10 mouse cellular contexts compared by ENCODE assay signal in genomic region chr14:31189348-31189747, GRCm38 (mm10). TPM values are rescaled to one million over a fixed set of nuclear protein-coding genes. Genes with fewer than 3 reads are reported as not detected.
DNase-seq lines count a peak whose midpoint lies in the region; ATAC-seq lines count a peak whose summit lies in the region.
"Had no signal": no experiment of that assay in that cellular context is flagged by ENCODE, and none has a peak within 500 bp of the region (broad histone marks: within the 10 kb centered on the region; RNA-seq: fewer than 3 reads in every experiment).

No protein-coding gene starts in this region.

- peaks cover 69% of the 10 kb centered on the region for H3K79me2 ChIP-seq in macrophage (ENCODE audit: inconsistent target)

- no peaks in the 10 kb centered on the region for H3K9me3 ChIP-seq in heart, embryonic 14.5 days (ENCODE audit: control insufficient read depth, low read length)
- no peaks in the 10 kb centered on the region for H3K9me3 ChIP-seq in heart, embryonic 10.5 days
- H3K9me3 ChIP-seq in liver, embryonic 15.5 days (replicated peaks): no peaks in the 10 kb centered on the region
- no peaks in the 10 kb centered on the region for H3K9me3 ChIP-seq in neural tube, embryonic 15.5 days (replicated peaks)

- H3K27ac ChIP-seq in heart, embryonic 14.5 days (replicated peaks in 1 of 2; ENCODE audit: control insufficient read depth in 1 of 2, insufficient read depth in 1 of 2, low read depth in 2 of 2, low read length in 2 of 2): peak overlapping the region; percentile 65 to 77
- no peak overlapping the region for H3K27ac ChIP-seq in heart, embryonic 10.5 days
- peak overlapping the region; percentile 69 for H3K27ac ChIP-seq in liver, embryonic 15.5 days (replicated peaks)
- peak overlapping the region; percentile 100 for H3K27ac ChIP-seq in macrophage
- peak overlapping the region; percentile 45 for H3K27ac ChIP-seq in neural tube, embryonic 15.5 days (replicated peaks)

- H3K4me3 ChIP-seq in heart, embryonic 14.5 days (ENCODE audit: control insufficient read depth in 1 of 2, insufficient read depth in 1 of 2, low read depth in 1 of 2, low read length in 2 of 2): no peak overlapping the region
- no peak overlapping the region for H3K4me3 ChIP-seq in heart, embryonic 10.5 days
- no peak overlapping the region for H3K4me3 ChIP-seq in liver, embryonic 15.5 days (replicated peaks)
- H3K4me3 ChIP-seq in macrophage (ENCODE audit: inconsistent target): no peak overlapping the region
- no peak overlapping the region for H3K4me3 ChIP-seq in neural tube, embryonic 15.5 days (replicated peaks)

- no peak overlapping the region for H3K9ac ChIP-seq in heart, embryonic 14.5 days (ENCODE audit: low read length)
- no peak overlapping the region for H3K9ac ChIP-seq in liver, embryonic 15.5 days
- H3K9ac ChIP-seq in neural tube, embryonic 15.5 days (replicated peaks): no peak overlapping the region

- WGBS in heart, embryonic 14.5 days: 81% methylated on average over 3 of the region's 3 CpGs
- WGBS in heart, embryonic 10.5 days: 86% methylated on average over 3 of the region's 3 CpGs
- WGBS in liver, embryonic 15.5 days (ENCODE audit: insufficient replicate concordance): 74% methylated on average over 3 of the region's 3 CpGs
- 51% methylated on average over 3 of the region's 3 CpGs for WGBS in macrophage (ENCODE audit: missing documents)
- 90% methylated on average over 3 of the region's 3 CpGs for WGBS in neural tube, embryonic 15.5 days

- peaks cover 21 to 66% of the 10 kb centered on the region in 2 experiments for H3K4me1 ChIP-seq in heart, embryonic 14.5 days (ENCODE audit: control insufficient read depth in 2 of 2, insufficient read depth in 2 of 2, low read length in 2 of 2)
- peaks cover 20% of the 10 kb centered on the region for H3K4me1 ChIP-seq in heart, embryonic 10.5 days
- H3K4me1 ChIP-seq in liver, embryonic 15.5 days (replicated peaks): peaks cover 25% of the 10 kb centered on the region
- H3K4me1 ChIP-seq in neural tube, embryonic 15.5 days: peaks cover 6% of the 10 kb centered on the region; the same call in 1 of the 2 replicates

- no peaks in the 10 kb centered on the region for H3K27me3 ChIP-seq in heart, embryonic 14.5 days (ENCODE audit: control insufficient read depth, insufficient read depth, low read length)
- H3K27me3 ChIP-seq in heart, embryonic 10.5 days (ENCODE audit: insufficient read depth, poor library complexity, severe bottlenecking): no peaks in the 10 kb centered on the region
- H3K27me3 ChIP-seq in liver, embryonic 15.5 days: no peaks in the 10 kb centered on the region
- H3K27me3 ChIP-seq in neural tube, embryonic 15.5 days (replicated peaks): no peaks in the 10 kb centered on the region

- no peak overlapping the region for H3K4me2 ChIP-seq in heart, embryonic 14.5 days (ENCODE audit: low read length)
- no peak overlapping the region for H3K4me2 ChIP-seq in liver, embryonic 15.5 days
- H3K4me2 ChIP-seq in neural tube, embryonic 15.5 days: no peak overlapping the region

- ATAC-seq in heart, embryonic 14.5 days (ENCODE audit: insufficient number of reproducible peaks, insufficient read depth, low FRiP score, low read depth): no peak
- ATAC-seq in liver, embryonic 15.5 days (ENCODE audit: insufficient read depth): no peak
- ATAC-seq in neural tube, embryonic 15.5 days (ENCODE audit: low FRiP score): no peak

- no peak for DNase-seq in heart, embryonic 10.5 days (ENCODE audit: low spot score)
- no peak for DNase-seq in liver
- DNase-seq in testis, postnatal 10 days (ENCODE audit: low spot score): no peak
- DNase-seq in right cerebral cortex, postnatal 36 days (ENCODE audit: low spot score in 2 of 2): no peak
- DNase-seq: kidney, adult 18-20 months; right cerebral cortex, postnatal 14 days had no signal

- H3K36me3 ChIP-seq in heart, embryonic 14.5 days (ENCODE audit: control insufficient read depth, insufficient read depth, low read length): peaks cover 97% of the 10 kb centered on the region
- peaks cover 100% of the 10 kb centered on the region for H3K36me3 ChIP-seq in heart, embryonic 10.5 days
- peaks cover 94% of the 10 kb centered on the region for H3K36me3 ChIP-seq in liver, embryonic 15.5 days (replicated peaks)
- peaks cover 50% of the 10 kb centered on the region for H3K36me3 ChIP-seq in macrophage (ENCODE audit: inconsistent target)
- peaks cover 97% of the 10 kb centered on the region for H3K36me3 ChIP-seq in neural tube, embryonic 15.5 days

RNA-seq across cellular contexts. Expression of gene Tnnc1, which starts 18.8 kb away (rescaled TPM):
- 5,119 and 5,195 TPM in 2 replicates for polyA plus RNA-seq in heart, embryonic 14.5 days (2014; fragmentation: Nextera tagmentation; extraction: Ambion mirVana)
- polyA plus RNA-seq in heart, embryonic 10.5 days (2016; fragmentation: Nextera tagmentation; extraction: Ambion mirVana): 1,899 and 2,942 TPM in 2 replicates
- polyA plus RNA-seq in liver, embryonic 15.5 days (2015; fragmentation: Nextera tagmentation; extraction: Ambion mirVana): 66.4 and 66.7 TPM in 2 replicates
- 10 to 100 TPM in 1 of 26 experiments, 1 to 10 TPM in 25; 1.2 to 10.1 (median 6.3) TPM for total RNA-seq in macrophage (2018; cell fraction: chromatin; rRNA removed)
- total RNA-seq in macrophage (2018; cell fraction: cytosol; rRNA removed): 1 to 10 TPM in 24 of 26 experiments, under 1 TPM in 2; 0.89 to 3.3 (median 1.7) TPM
- 10 to 100 TPM in 1 of 26 experiments, 1 to 10 TPM in 23, not detected in 2; 1.5 to 12.4 (median 3.9) TPM for total RNA-seq in macrophage (2018; cell fraction: nucleus; rRNA removed)
- polyA plus RNA-seq in macrophage (2018): 0.50 to 1.8 TPM (median 0.95 TPM) in 3 replicates
- polyA plus RNA-seq in neural tube, embryonic 15.5 days (2015; fragmentation: Nextera tagmentation; extraction: Ambion mirVana): 24.5 and 36.3 TPM in 2 replicates

RNA-seq across cellular contexts. Expression of gene Stab1, which starts 20.9 kb away (rescaled TPM):
- polyA plus RNA-seq in heart, embryonic 14.5 days (2014; fragmentation: Nextera tagmentation; extraction: Ambion mirVana): 56.0 and 66.8 TPM in 2 replicates
- 28.9 and 30.2 TPM in 2 replicates for polyA plus RNA-seq in heart, embryonic 10.5 days (2016; fragmentation: Nextera tagmentation; extraction: Ambion mirVana)
- polyA plus RNA-seq in liver, embryonic 15.5 days (2015; fragmentation: Nextera tagmentation; extraction: Ambion mirVana): 22.0 and 27.4 TPM in 2 replicates
- 1,000 to 10,000 TPM in 23 of 26 experiments, 100 to 1,000 TPM in 3; 175 to 4,782 (median 2,271) TPM for total RNA-seq in macrophage (2018; cell fraction: chromatin; rRNA removed)
- total RNA-seq in macrophage (2018; cell fraction: cytosol; rRNA removed): 100 to 1,000 TPM in 25 of 26 experiments, 10 to 100 TPM in 1; 91.4 to 838 (median 312) TPM
- 1,000 to 10,000 TPM in 14 of 26 experiments, 100 to 1,000 TPM in 12; 325 to 5,560 (median 1,024) TPM for total RNA-seq in macrophage (2018; cell fraction: nucleus; rRNA removed)
- 241 to 829 TPM (median 623 TPM) in 3 replicates for polyA plus RNA-seq in macrophage (2018)
- 16.9 and 18.1 TPM in 2 replicates for polyA plus RNA-seq in neural tube, embryonic 15.5 days (2015; fragmentation: Nextera tagmentation; extraction: Ambion mirVana)

RNA-seq across cellular contexts. Expression of gene Nisch, which starts 27.4 kb away (rescaled TPM):
- 308 and 317 TPM in 2 replicates for polyA plus RNA-seq in heart, embryonic 14.5 days (2014; fragmentation: Nextera tagmentation; extraction: Ambion mirVana)
- 457 and 500 TPM in 2 replicates for polyA plus RNA-seq in heart, embryonic 10.5 days (2016; fragmentation: Nextera tagmentation; extraction: Ambion mirVana)
- 92.3 and 115 TPM in 2 replicates for polyA plus RNA-seq in liver, embryonic 15.5 days (2015; fragmentation: Nextera tagmentation; extraction: Ambion mirVana)
- total RNA-seq in macrophage (2018; cell fraction: chromatin; rRNA removed): 1,000 to 10,000 TPM in 24 of 26 experiments, 100 to 1,000 TPM in 2; 665 to 2,090 (median 1,583) TPM
- 100 to 1,000 TPM; 112 to 253 (median 171) TPM for total RNA-seq in macrophage (2018; cell fraction: cytosol; rRNA removed)
- 1,000 to 10,000 TPM in 7 of 26 experiments, 100 to 1,000 TPM in 19; 420 to 1,439 (median 890) TPM for total RNA-seq in macrophage (2018; cell fraction: nucleus; rRNA removed)
- polyA plus RNA-seq in macrophage (2018): 163 to 251 TPM (median 201 TPM) in 3 replicates
- polyA plus RNA-seq in neural tube, embryonic 15.5 days (2015; fragmentation: Nextera tagmentation; extraction: Ambion mirVana): 309 and 327 TPM in 2 replicates

RNA-seq across cellular contexts. Expression of gene Sema3g, which starts 28.3 kb away (rescaled TPM):
- polyA plus RNA-seq in heart, embryonic 14.5 days (2014; fragmentation: Nextera tagmentation; extraction: Ambion mirVana): 0.23 and 0.26 TPM in 2 replicates
- polyA plus RNA-seq in heart, embryonic 10.5 days (2016; fragmentation: Nextera tagmentation; extraction: Ambion mirVana): 0.47 and 0.54 TPM in 2 replicates
- 0.03 and 0.08 TPM in 2 replicates for polyA plus RNA-seq in liver, embryonic 15.5 days (2015; fragmentation: Nextera tagmentation; extraction: Ambion mirVana)
- 1 to 10 TPM in 3 of 26 experiments, under 1 TPM in 12, not detected in 11; 0.16 to 1.7 (median 0.55) TPM for total RNA-seq in macrophage (2018; cell fraction: chromatin; rRNA removed)
- under 1 TPM in 18 of 26 experiments, not detected in 8; 0.04 to 0.38 (median 0.11) TPM for total RNA-seq in macrophage (2018; cell fraction: cytosol; rRNA removed)
- 1 to 10 TPM in 1 of 26 experiments, under 1 TPM in 18, not detected in 7; 0.22 to 1.3 (median 0.37) TPM for total RNA-seq in macrophage (2018; cell fraction: nucleus; rRNA removed)
- polyA plus RNA-seq in macrophage (2018): not detected in 3 replicates
- 0.47 and 0.69 TPM in 2 replicates for polyA plus RNA-seq in neural tube, embryonic 15.5 days (2015; fragmentation: Nextera tagmentation; extraction: Ambion mirVana)

RNA-seq across cellular contexts. Expression of gene Nt5dc2, which starts 58.5 kb away (rescaled TPM):
- 329 and 341 TPM in 2 replicates for polyA plus RNA-seq in heart, embryonic 14.5 days (2014; fragmentation: Nextera tagmentation; extraction: Ambion mirVana)
- polyA plus RNA-seq in heart, embryonic 10.5 days (2016; fragmentation: Nextera tagmentation; extraction: Ambion mirVana): 422 and 507 TPM in 2 replicates
- polyA plus RNA-seq in liver, embryonic 15.5 days (2015; fragmentation: Nextera tagmentation; extraction: Ambion mirVana): 167 and 213 TPM in 2 replicates
- 10 to 100 TPM in 11 of 26 experiments, 1 to 10 TPM in 15; 1.8 to 37.0 (median 8.3) TPM for total RNA-seq in macrophage (2018; cell fraction: chromatin; rRNA removed)
- 100 to 1,000 TPM in 5 of 26 experiments, 10 to 100 TPM in 21; 25.4 to 119 (median 52.7) TPM for total RNA-seq in macrophage (2018; cell fraction: cytosol; rRNA removed)
- 10 to 100 TPM in 21 of 26 experiments, 1 to 10 TPM in 5; 6.5 to 49.6 (median 15.5) TPM for total RNA-seq in macrophage (2018; cell fraction: nucleus; rRNA removed)
- polyA plus RNA-seq in macrophage (2018): 64.0 to 97.6 TPM (median 77.4 TPM) in 3 replicates
- 226 and 228 TPM in 2 replicates for polyA plus RNA-seq in neural tube, embryonic 15.5 days (2015; fragmentation: Nextera tagmentation; extraction: Ambion mirVana)

Comparison
In these comparisons a context has a peak if more than half of its experiments do, and no peak if none do; other contexts are left out.
1. RNA of gene Tnnc1, which starts 18.8 kb away (polyA plus RNA-seq): 5,119 to 5,195 TPM in heart, embryonic 14.5 days and 1,899 to 2,942 TPM in heart, embryonic 10.5 days; 66.4 to 66.7 TPM in liver, embryonic 15.5 days, 24.5 to 36.3 TPM in neural tube, embryonic 15.5 days and 0.50 to 1.8 TPM in macrophage; every median in the first group is over 10 times any median in the second.